Mouse (Mus musculus) spleen, adult 2 months (tissue): ENCODE measurements at regions not wholly inside any gene's neighbourhood (a gene's known extent, or its start where the extent isn't known, plus 50 kb on each side); places are given as distances from the start of the nearest gene placed in this dataset.

Experiments
- CTCF ChIP-seq: fragments of 200-500 bp; IDR thresholded peaks from 2 replicates; pipeline ENCODE4 v1.5.1; 2011; ENCODE audit warnings: mild to moderate bottlenecking, inconsistent platforms; ENCODE audit not compliant: insufficient read depth, insufficient read length, insufficient replicate concordance; ENCODE audit errors: extremely low read depth
- POLR2A ChIP-seq: fragments of 200-500 bp; IDR thresholded peaks from 2 replicates; pipeline ENCODE4 v1.6.1; 2011; ENCODE audit warnings: low read depth, low read length, inconsistent platforms

- TF ChIP-seq POLR2A (no peak), CTCF (no peak)
These were observed 91.6 kb upstream of the Haao start for GRCm38 (mm10) chr17:83939344-83939743.
